Mouse (Mus musculus): ENCODE results near the gene Scarb1. TPM values are rescaled to one million over a fixed set of nuclear protein-coding genes. Genes with fewer than 3 reads are reported as not detected.

Gene Scarb1
- polyA plus RNA-seq, 1 experiment, result 7.0 TPM

- peaks cover 46% of the 10 kb centered on the region for H3K36me3 ChIP-seq (ENCODE audit: control insufficient read depth)
- no peak for TF ChIP-seq TAL1 (IDR thresholded peaks at IDR 0.05; ENCODE audit: low read length)
- no peak for TF ChIP-seq GATA1 (IDR thresholded peaks at IDR 0.05; ENCODE audit: low read length)
- no peak overlapping the region for H3K4me3 ChIP-seq (replicated peaks)
Measured at GRCm38 (mm10) chr5:125317953-125318352, 22.9 kb downstream of the Scarb1 start.

GRCm38 (mm10) chr5:125317296-125317695 is 23.6 kb downstream of the Scarb1 start:
- no peak overlapping the region for H3K4me3 ChIP-seq (replicated peaks)
- no peaks in the 10 kb centered on the region for H3K27me3 ChIP-seq (ENCODE audit: control insufficient read depth)
- H3K4me1 ChIP-seq (ENCODE audit: control insufficient read depth), result peaks cover 16% of the 10 kb centered on the region
- H3K36me3 ChIP-seq (ENCODE audit: control insufficient read depth), result peaks cover 52% of the 10 kb centered on the region
- TF ChIP-seq TAL1 (IDR thresholded peaks at IDR 0.05; ENCODE audit: low read length) (no peak), GATA1 (IDR thresholded peaks at IDR 0.05; ENCODE audit: low read length) (no peak)
- no peaks in the 10 kb centered on the region for H3K9me3 ChIP-seq (ENCODE audit: control insufficient read depth, low read length)

More at GRCm38 (mm10) chr5:125317953-125318352, 22.9 kb downstream of the Scarb1 start:
- H3K27me3 ChIP-seq (ENCODE audit: control insufficient read depth), result no peaks in the 10 kb centered on the region
- peaks cover 18% of the 10 kb centered on the region for H3K4me1 ChIP-seq (ENCODE audit: control insufficient read depth)
- no peaks in the 10 kb centered on the region for H3K9me3 ChIP-seq (ENCODE audit: control insufficient read depth, low read length)

DNA sequence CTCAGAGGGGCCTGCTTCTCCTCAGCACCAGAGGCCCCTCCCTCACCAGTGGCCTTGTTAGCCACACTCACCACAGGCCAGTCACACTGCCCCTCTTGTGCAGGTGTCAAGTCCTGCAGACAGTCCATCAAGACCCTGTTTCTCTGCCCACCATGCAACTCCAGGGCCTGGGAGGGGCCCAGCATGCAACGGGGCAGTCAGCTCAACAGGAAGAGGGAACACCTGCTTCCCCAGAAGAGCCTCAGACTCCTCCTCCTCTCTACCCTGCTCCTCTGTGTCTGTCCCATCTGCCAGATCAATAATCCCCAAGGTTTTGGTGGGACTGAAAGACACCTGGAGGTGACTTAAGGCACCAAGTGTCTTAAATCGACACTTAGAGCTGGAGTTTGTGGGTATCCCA is 24.1 kb downstream of the Scarb1 start:
- TF ChIP-seq TAL1 (IDR thresholded peaks at IDR 0.05; ENCODE audit: low read length) (no peak), GATA1 (IDR thresholded peaks at IDR 0.05; ENCODE audit: low read length) (no peak)
- H3K9me3 ChIP-seq (ENCODE audit: control insufficient read depth, low read length), result no peaks in the 10 kb centered on the region
- H3K27me3 ChIP-seq (ENCODE audit: control insufficient read depth), result no peaks in the 10 kb centered on the region
- H3K4me1 ChIP-seq (ENCODE audit: control insufficient read depth), result peaks cover 13% of the 10 kb centered on the region
- H3K36me3 ChIP-seq (ENCODE audit: control insufficient read depth), result peaks cover 49% of the 10 kb centered on the region
- H3K4me3 ChIP-seq (replicated peaks), result no peak overlapping the region

DNA sequence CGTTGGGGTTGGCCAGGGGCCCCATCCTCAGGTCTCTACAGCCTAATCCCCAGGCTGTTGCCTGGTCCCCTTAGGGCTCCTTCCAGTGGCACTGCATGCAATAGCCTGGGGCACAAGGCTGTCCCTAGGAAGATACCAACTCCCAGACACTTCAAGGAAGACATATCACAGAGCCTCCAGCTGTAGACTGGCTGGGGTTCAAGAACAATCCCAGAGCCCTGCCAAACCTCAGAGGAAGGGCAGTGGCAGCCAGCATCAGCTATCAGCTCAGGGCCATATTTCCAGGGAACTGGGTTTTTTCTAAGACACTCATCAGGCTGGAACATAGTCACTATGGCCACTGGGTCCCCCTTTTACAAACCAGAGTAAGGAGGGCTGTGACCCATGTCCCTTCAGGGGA is 25.8 kb downstream of the Scarb1 start:
- H3K9me3 ChIP-seq (ENCODE audit: control insufficient read depth, low read length), result no peaks in the 10 kb centered on the region
- H3K4me3 ChIP-seq (replicated peaks), result no peak overlapping the region
- H3K27me3 ChIP-seq (ENCODE audit: control insufficient read depth), result no peaks in the 10 kb centered on the region
- H3K4me1 ChIP-seq (ENCODE audit: control insufficient read depth), result peaks cover 13% of the 10 kb centered on the region
- peaks cover 54% of the 10 kb centered on the region for H3K36me3 ChIP-seq (ENCODE audit: control insufficient read depth)
- TF ChIP-seq TAL1 (IDR thresholded peaks at IDR 0.05; ENCODE audit: low read length) (no peak), GATA1 (IDR thresholded peaks at IDR 0.05; ENCODE audit: low read length) (no peak)

DNA sequence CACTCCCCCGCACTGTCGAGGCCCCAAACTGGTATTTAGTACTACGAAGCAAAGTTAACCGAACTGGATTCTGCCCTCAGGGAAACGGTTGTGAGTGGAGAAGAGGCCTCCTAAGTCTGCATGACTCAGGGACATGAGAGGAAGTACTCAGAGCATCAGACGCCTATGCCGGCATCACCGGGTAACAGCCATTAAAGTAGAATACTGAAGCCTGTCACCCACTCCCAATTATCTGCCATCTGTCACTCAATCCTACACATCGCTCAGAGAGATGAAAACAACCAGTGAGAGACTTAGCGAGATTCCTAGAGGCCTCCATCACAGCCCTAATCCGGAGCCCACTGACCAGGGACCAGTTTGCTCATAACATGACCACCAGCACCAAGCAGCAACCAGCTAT is 26.9 kb downstream of the Scarb1 start:
- no peak overlapping the region for H3K4me3 ChIP-seq (replicated peaks)
- TF ChIP-seq TAL1 (IDR thresholded peaks at IDR 0.05; ENCODE audit: low read length) (no peak), GATA1 (IDR thresholded peaks at IDR 0.05; ENCODE audit: low read length) (no peak)
- H3K9me3 ChIP-seq (ENCODE audit: control insufficient read depth, low read length), result no peaks in the 10 kb centered on the region
- H3K4me1 ChIP-seq (ENCODE audit: control insufficient read depth), result peaks cover 16% of the 10 kb centered on the region
- peaks cover 48% of the 10 kb centered on the region for H3K36me3 ChIP-seq (ENCODE audit: control insufficient read depth)
- no peaks in the 10 kb centered on the region for H3K27me3 ChIP-seq (ENCODE audit: control insufficient read depth)

- Histone ChIP-seq H3K4me1 (ENCODE audit: control insufficient read depth) (peaks cover 23% of the 10 kb centered on the region), H3K4me3 (replicated peaks) (no peak overlapping the region), H3K36me3 (ENCODE audit: control insufficient read depth) (peaks cover 41% of the 10 kb centered on the region)
Measured at GRCm38 (mm10) chr5:125312970-125313597, 27.8 kb downstream of the Scarb1 start.

GRCm38 (mm10) chr5:125310986-125311385 is 29.9 kb downstream of the Scarb1 start:
- Histone ChIP-seq H3K4me3 (replicated peaks) (no peak overlapping the region), H3K27me3 (ENCODE audit: control insufficient read depth) (no peaks in the 10 kb centered on the region), H3K9me3 (ENCODE audit: control insufficient read depth, low read length) (no peaks in the 10 kb centered on the region), H3K36me3 (ENCODE audit: control insufficient read depth) (peaks cover 33% of the 10 kb centered on the region), H3K4me1 (ENCODE audit: control insufficient read depth) (peaks cover 19% of the 10 kb centered on the region)
- TF ChIP-seq GATA1 (IDR thresholded peaks at IDR 0.05; ENCODE audit: low read length) (no peak), TAL1 (IDR thresholded peaks at IDR 0.05; ENCODE audit: low read length) (no peak)

More at GRCm38 (mm10) chr5:125312970-125313597, 27.8 kb downstream of the Scarb1 start:
- no peaks in the 10 kb centered on the region for H3K27me3 ChIP-seq (ENCODE audit: control insufficient read depth)
- TF ChIP-seq TAL1 (IDR thresholded peaks at IDR 0.05; ENCODE audit: low read length), result no peak
- TF ChIP-seq GATA1 (IDR thresholded peaks at IDR 0.05; ENCODE audit: low read length), result no peak
- H3K9me3 ChIP-seq (ENCODE audit: control insufficient read depth, low read length), result no peaks in the 10 kb centered on the region

GRCm38 (mm10) chr5:125309193-125309592 is 31.7 kb downstream of the Scarb1 start:
- no peaks in the 10 kb centered on the region for H3K27me3 ChIP-seq (ENCODE audit: control insufficient read depth)
- H3K4me3 ChIP-seq (replicated peaks), result no peak overlapping the region
- H3K36me3 ChIP-seq (ENCODE audit: control insufficient read depth), result peaks cover 38% of the 10 kb centered on the region
- TF ChIP-seq TAL1 (IDR thresholded peaks at IDR 0.05; ENCODE audit: low read length) (no peak), GATA1 (IDR thresholded peaks at IDR 0.05; ENCODE audit: low read length) (no peak)
- H3K4me1 ChIP-seq (ENCODE audit: control insufficient read depth), result peaks cover 25% of the 10 kb centered on the region
- no peaks in the 10 kb centered on the region for H3K9me3 ChIP-seq (ENCODE audit: control insufficient read depth, low read length)

- no peak for TF ChIP-seq TAL1 (IDR thresholded peaks at IDR 0.05; ENCODE audit: low read length)
- no peak for TF ChIP-seq GATA1 (IDR thresholded peaks at IDR 0.05; ENCODE audit: low read length)
- Histone ChIP-seq H3K36me3 (ENCODE audit: control insufficient read depth) (peaks cover 47% of the 10 kb centered on the region), H3K4me3 (replicated peaks) (no peak overlapping the region), H3K4me1 (ENCODE audit: control insufficient read depth) (peaks cover 25% of the 10 kb centered on the region), H3K9me3 (ENCODE audit: control insufficient read depth, low read length) (no peaks in the 10 kb centered on the region), H3K27me3 (ENCODE audit: control insufficient read depth) (no peaks in the 10 kb centered on the region)
Measured at GRCm38 (mm10) chr5:125306824-125307223, 34.1 kb downstream of the Scarb1 start.

GRCm38 (mm10) chr5:125306372-125306771 is 34.5 kb downstream of the Scarb1 start:
- H3K9me3 ChIP-seq (ENCODE audit: control insufficient read depth, low read length), result no peaks in the 10 kb centered on the region
- H3K4me3 ChIP-seq (replicated peaks), result no peak overlapping the region
- no peaks in the 10 kb centered on the region for H3K27me3 ChIP-seq (ENCODE audit: control insufficient read depth)
- peaks cover 49% of the 10 kb centered on the region for H3K36me3 ChIP-seq (ENCODE audit: control insufficient read depth)
- peaks cover 25% of the 10 kb centered on the region for H3K4me1 ChIP-seq (ENCODE audit: control insufficient read depth)
- no peak for TF ChIP-seq GATA1 (IDR thresholded peaks at IDR 0.05; ENCODE audit: low read length)
- TF ChIP-seq TAL1 (IDR thresholded peaks at IDR 0.05; ENCODE audit: low read length), result no peak
